Mouse (Mus musculus): Measurements from ENCODE around the gene Elovl5.

DNA sequence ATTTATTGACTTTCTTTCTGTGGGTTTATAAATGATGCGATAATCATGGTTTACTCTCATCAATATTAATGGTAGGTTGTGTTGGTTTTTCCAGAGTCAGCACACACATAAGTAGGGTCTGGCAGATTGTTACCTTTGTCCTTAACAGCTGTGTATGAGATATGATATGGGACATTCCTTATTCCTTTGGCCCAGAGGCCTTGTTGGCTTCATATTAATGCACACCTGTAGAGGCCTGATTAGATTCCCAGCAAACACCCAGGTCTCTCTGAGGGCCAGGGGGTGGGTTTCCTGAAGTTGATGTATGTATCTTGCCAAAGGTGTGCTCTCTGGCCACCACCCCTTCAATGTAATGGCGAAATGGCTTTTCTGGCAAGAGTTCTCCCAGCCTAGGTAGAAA, 13.0 kb upstream of the Elovl5 start:
- TF ChIP-seq CTCF (IDR thresholded peaks at IDR 0.05; ENCODE audit: low read depth, low read length) (no peak), EP300 (IDR thresholded peaks at IDR 0.05; ENCODE audit: insufficient read depth, low read depth, low read length) (no peak), POLR2A (IDR thresholded peaks at IDR 0.05; ENCODE audit: insufficient read depth, low read length) (no peak)

Measured in ES-Bruce4 (cell line).